ENCODE assay signal across 10 mouse cellular contexts in genomic region chr8:46185361-46185760, GRCm38 (mm10). TPM values are rescaled to one million over a fixed set of nuclear protein-coding genes. Genes with fewer than 3 reads are reported as not detected.
A peak's percentile ranks its signal among the peaks of the same experiment; 100 is the strongest.
DNase-seq lines count a peak whose midpoint lies in the region; ATAC-seq lines count a peak whose summit lies in the region.
"Had no signal": no experiment of that assay in that cellular context is flagged by ENCODE, and none has a peak within 500 bp of the region (broad histone marks: within the 10 kb centered on the region; RNA-seq: fewer than 3 reads in every experiment).

No protein-coding gene starts in this region.

- no peaks in the 10 kb centered on the region for H3K9me3 ChIP-seq in intestine, embryonic 14.5 days (ENCODE audit: control insufficient read depth, low read length)
- no peaks in the 10 kb centered on the region for H3K9me3 ChIP-seq in intestine, embryonic 16.5 days (ENCODE audit: control insufficient read depth, low read length)
- H3K9me3 ChIP-seq: lung, embryonic 15.5 days had no signal

- no peaks in the 10 kb centered on the region for H3K27me3 ChIP-seq in intestine, embryonic 14.5 days (replicated peaks; ENCODE audit: control insufficient read depth, insufficient read depth, low read length)
- H3K27me3 ChIP-seq in intestine, embryonic 16.5 days (replicated peaks; ENCODE audit: control insufficient read depth, insufficient read depth, low read length), result no peaks in the 10 kb centered on the region
- H3K27me3 ChIP-seq: lung, embryonic 15.5 days had no signal

- H3K27ac ChIP-seq in intestine, embryonic 14.5 days (ENCODE audit: low read depth), result no peak overlapping the region
- H3K27ac ChIP-seq in intestine, embryonic 16.5 days (ENCODE audit: low read length), result no peak overlapping the region
- H3K27ac ChIP-seq: lung, embryonic 15.5 days had no signal

- H3K4me1 ChIP-seq in intestine, embryonic 14.5 days (replicated peaks; ENCODE audit: control insufficient read depth, insufficient read depth, low read length), result no peaks in the 10 kb centered on the region
- no peaks in the 10 kb centered on the region for H3K4me1 ChIP-seq in intestine, embryonic 16.5 days (ENCODE audit: control insufficient read depth, insufficient read depth, low read length)
- H3K4me1 ChIP-seq: lung, embryonic 15.5 days had no signal

- H3K9ac ChIP-seq in intestine, embryonic 14.5 days (ENCODE audit: low read length), result no peak overlapping the region
- no peak overlapping the region for H3K9ac ChIP-seq in intestine, embryonic 16.5 days (ENCODE audit: low read depth, low read length)
- H3K9ac ChIP-seq: lung, embryonic 15.5 days had no signal

- DNase-seq in intestine, embryonic 14.5 days (ENCODE audit: low spot score), result peak; percentile 77
- DNase-seq in CD4-positive helper T cell, adult 2 months (ENCODE audit: low read depth, low spot score), result peak; percentile 53
- peak; percentile 36 for DNase-seq in T-cell, adult 2 months (ENCODE audit: low spot score)
- DNase-seq in embryo, embryonic 11.5 days (ENCODE audit: low read depth, low spot score), result peak; percentile 41
- DNase-seq in kidney, postnatal 36 days, result peak; percentile 58 to 80
- DNase-seq in mesoderm, embryonic 11.5 days (ENCODE audit: low read depth, low spot score), result peak; percentile 71
- DNase-seq in thymus, postnatal 4 days, result peak; percentile 79

- 12% methylated on average over 2 of the region's 2 CpGs for WGBS in intestine, embryonic 14.5 days
- 11% methylated on average over 2 of the region's 2 CpGs for WGBS in intestine, embryonic 16.5 days

- no peak overlapping the region for H3K4me3 ChIP-seq in intestine, embryonic 14.5 days (ENCODE audit: low read depth, low read length)
- no peak overlapping the region for H3K4me3 ChIP-seq in intestine, embryonic 16.5 days (ENCODE audit: low read length)
- H3K4me3 ChIP-seq: erythroblast, embryonic 14.5 days; lung, embryonic 15.5 days had no signal

- H3K4me2 ChIP-seq in intestine, embryonic 14.5 days (ENCODE audit: low read length), result no peak overlapping the region
- H3K4me2 ChIP-seq in intestine, embryonic 16.5 days (ENCODE audit: low read depth, low read length), result no peak overlapping the region
- H3K4me2 ChIP-seq: lung, embryonic 15.5 days had no signal

- ATAC-seq in intestine, embryonic 14.5 days (replicated peaks; ENCODE audit: low FRiP score, low TSS enrichment, low read depth), result no peak
- ATAC-seq in intestine, embryonic 16.5 days, result no peak

- 0 out of 2 replicates have a peak, but pooled peaks cover 5% of the 10 kb centered on the region for H3K36me3 ChIP-seq in intestine, embryonic 14.5 days (ENCODE audit: control insufficient read depth, insufficient read depth, low read length)
- no peaks in the 10 kb centered on the region for H3K36me3 ChIP-seq in intestine, embryonic 16.5 days (ENCODE audit: control insufficient read depth, insufficient read depth, low read length)

RNA-seq across cellular contexts. Expression of gene Slc25a4, which starts 25.7 kb away (rescaled TPM):
- 516 and 522 TPM in 2 replicates for polyA plus RNA-seq in intestine, embryonic 14.5 days (2014; fragmentation: Nextera tagmentation; extraction: Ambion mirVana)
- polyA plus RNA-seq in intestine, embryonic 16.5 days (2015; fragmentation: Nextera tagmentation; extraction: Ambion mirVana), result 360 and 397 TPM in 2 replicates

RNA-seq across cellular contexts. Expression of gene Snx25, which starts 33.4 kb away (rescaled TPM):
- 11.1 and 11.2 TPM in 2 replicates for polyA plus RNA-seq in intestine, embryonic 14.5 days (2014; fragmentation: Nextera tagmentation; extraction: Ambion mirVana)
- 5.9 and 7.6 TPM in 2 replicates for polyA plus RNA-seq in intestine, embryonic 16.5 days (2015; fragmentation: Nextera tagmentation; extraction: Ambion mirVana)

RNA-seq across cellular contexts. Expression of gene Cfap97, which starts 33.8 kb away (rescaled TPM):
- 19.8 and 21.0 TPM in 2 replicates for polyA plus RNA-seq in intestine, embryonic 14.5 days (2014; fragmentation: Nextera tagmentation; extraction: Ambion mirVana)
- 15.0 and 17.1 TPM in 2 replicates for polyA plus RNA-seq in intestine, embryonic 16.5 days (2015; fragmentation: Nextera tagmentation; extraction: Ambion mirVana)
